Mouse (Mus musculus) hindbrain, embryonic 11.5 days (tissue): Measurements from ENCODE around the gene Pth2r. TPM values are rescaled to one million over a fixed set of nuclear protein-coding genes. Genes with fewer than 3 reads are reported as not detected.
A peak's percentile ranks its signal among the peaks of the same experiment; 100 is the strongest.

Experiments used
- ATAC-seq: fragments of 200-750 bp; cut with Nextera tagmentation; 2 replicates; pipeline ENCODE4 v1.8.0; 2017; ENCODE audit warnings: mild to moderate bottlenecking, moderate TSS enrichment, moderate library complexity; ENCODE audit not compliant: low FRiP score
- DNase-seq: peaks from one replicate; pipeline ENCODE4 v3.0.0-alpha.2; 2015; ENCODE audit warnings: low spot score
- H3K27ac ChIP-seq: fragments of 300-500 bp; sonication (generic); 2 replicates; pipeline ENCODE4 v1.5.1; 2014; ENCODE audit warnings: mild to moderate bottlenecking, low read depth, low read length
- H3K27me3 ChIP-seq: fragments of 300-500 bp; sonication (generic); 2 replicates; pipeline ENCODE4 v1.6.1; 2014; ENCODE audit warnings: mild to moderate bottlenecking, low read length, moderate library complexity, mixed read lengths; ENCODE audit not compliant: control insufficient read depth, insufficient read depth
- H3K36me3 ChIP-seq: fragments of 300-500 bp; sonication (generic); 2 replicates; pipeline ENCODE4 v1.6.1; 2014; ENCODE audit warnings: mild to moderate bottlenecking, low read length, moderate library complexity, mixed read lengths; ENCODE audit not compliant: control insufficient read depth, insufficient read depth
- H3K4me1 ChIP-seq: fragments of 300-500 bp; sonication (generic); replicated peaks from 2 replicates; pipeline ENCODE4 v1.6.1; 2014; ENCODE audit warnings: low read length, mixed read lengths; ENCODE audit not compliant: control insufficient read depth, insufficient read depth
- H3K4me2 ChIP-seq: fragments of 300-500 bp; sonication (generic); replicated peaks from 2 replicates; pipeline ENCODE4 v1.6.1; 2014; ENCODE audit warnings: mild to moderate bottlenecking, low read depth, low read length
- H3K4me3 ChIP-seq: fragments of 300-500 bp; sonication (generic); 2 replicates; pipeline ENCODE4 v1.5.1; 2014; ENCODE audit warnings: low read depth, low read length
- H3K9ac ChIP-seq: fragments of 300-500 bp; sonication (generic); 2 replicates; pipeline ENCODE4 v1.6.1; 2014; ENCODE audit warnings: low read depth, low read length
- H3K9me3 ChIP-seq: fragments of 300-500 bp; sonication (generic); 2 replicates; pipeline ENCODE4 v1.6.1; 2016; ENCODE audit warnings: low read length; ENCODE audit not compliant: control insufficient read depth
- WGBS: fragments of 180-500 bp; shearing (Covaris S2); extraction: QIAGEN DNeasy Blood & Tissue Kit; methylation state at CpG from one replicate; pipeline ENCODE4 v1.1.7; 2014; 5-methylcytosine and 5-hydroxymethylcytosine counted together
- polyA plus RNA-seq: library from polyadenylated mRNA; unstranded; fragments of >200 nt; fragmentation: Nextera tagmentation; extraction: Ambion mirVana; gene quantifications from 2 replicates; pipeline ENCODE4 v1.2.1, GENCODE M21; 2014

Gene Pth2r
- polyA plus RNA-seq, 1 experiment from 2014 or later = 0.34 TPM

GRCm38 (mm10) chr1:65314054-65315021, 32.5 kb downstream of the Pth2r start:
- Histone ChIP-seq H3K9me3 (no peaks in the 10 kb centered on the region), H3K27me3 (peaks cover 12% of the 10 kb centered on the region), H3K9ac (no peak overlapping the region), H3K4me2 (no peak overlapping the region), H3K36me3 (no peaks in the 10 kb centered on the region), H3K27ac (no peak overlapping the region), H3K4me3 (no peak overlapping the region), H3K4me1 (no peaks in the 10 kb centered on the region)
- peak; percentile 81 for ATAC-seq
- 54% methylated on average over 13 of the region's 13 CpGs for WGBS
- DNase-seq = no peak

GRCm38 (mm10) chr1:65315022-65315407, 33.2 kb downstream of the Pth2r start:
- H3K27me3 ChIP-seq = peaks cover 12% of the 10 kb centered on the region
- ATAC-seq = peak; percentile 63
- no peak overlapping the region for H3K27ac ChIP-seq
- WGBS = 77% methylated on average over 8 of the region's 8 CpGs
- no peak overlapping the region for H3K9ac ChIP-seq
- no peak overlapping the region for H3K4me3 ChIP-seq
- H3K36me3 ChIP-seq = no peaks in the 10 kb centered on the region
- H3K9me3 ChIP-seq = no peaks in the 10 kb centered on the region
- DNase-seq = no peak
- H3K4me2 ChIP-seq = no peak overlapping the region
- no peaks in the 10 kb centered on the region for H3K4me1 ChIP-seq

DNA sequence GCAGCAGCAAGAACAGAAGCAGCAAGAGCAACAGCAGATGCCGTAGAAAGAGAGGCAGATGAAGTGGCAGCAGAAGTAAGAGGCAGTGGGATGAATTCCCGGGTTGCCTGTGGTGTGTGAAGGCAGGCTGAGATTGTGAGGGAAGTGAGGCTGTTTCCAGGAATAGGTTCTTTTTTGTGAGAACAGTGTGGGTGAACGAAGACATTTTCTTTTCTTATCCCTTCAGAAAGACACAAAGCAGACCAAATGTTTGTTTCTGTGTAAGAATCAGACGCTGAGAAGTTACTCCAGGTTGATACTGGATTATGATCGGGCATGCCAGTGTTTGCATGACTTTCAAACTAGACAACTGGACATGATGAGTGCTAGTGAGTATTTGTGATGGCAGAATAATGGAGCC, 52.2 kb downstream of the Pth2r start:
- H3K27ac ChIP-seq = no peak overlapping the region
- no peaks in the 10 kb centered on the region for H3K9me3 ChIP-seq
- no peak overlapping the region for H3K9ac ChIP-seq
- ATAC-seq (no peak), DNase-seq (no peak)
- H3K4me2 ChIP-seq = no peak overlapping the region
- H3K36me3 ChIP-seq = no peaks in the 10 kb centered on the region
- no peak overlapping the region for H3K4me3 ChIP-seq
- H3K4me1 ChIP-seq = no peaks in the 10 kb centered on the region
- WGBS = 92% methylated on average over 5 of the region's 5 CpGs
- no peaks in the 10 kb centered on the region for H3K27me3 ChIP-seq

GRCm38 (mm10) chr1:65337768-65338167, 55.9 kb downstream of the Pth2r start:
- no peak for ATAC-seq
- H3K27ac ChIP-seq = no peak overlapping the region
- H3K4me1 ChIP-seq = no peaks in the 10 kb centered on the region
- H3K9me3 ChIP-seq = no peaks in the 10 kb centered on the region
- no peak overlapping the region for H3K4me3 ChIP-seq
- WGBS = 87% methylated on average over 2 of the region's 2 CpGs
- no peak for DNase-seq
- H3K27me3 ChIP-seq = no peaks in the 10 kb centered on the region
- H3K4me2 ChIP-seq = no peak overlapping the region
- no peak overlapping the region for H3K9ac ChIP-seq
- no peaks in the 10 kb centered on the region for H3K36me3 ChIP-seq

- Histone ChIP-seq H3K4me2 (no peak overlapping the region), H3K4me1 (no peaks in the 10 kb centered on the region), H3K27ac (no peak overlapping the region), H3K4me3 (no peak overlapping the region), H3K9me3 (no peaks in the 10 kb centered on the region), H3K27me3 (no peaks in the 10 kb centered on the region), H3K36me3 (no peaks in the 10 kb centered on the region), H3K9ac (no peak overlapping the region)
- 69% methylated on average over 2 of the region's 2 CpGs for WGBS
- ATAC-seq (peak; percentile 57; the same call in 1 of the 2 replicates), DNase-seq (peak; percentile 14)
Observed at GRCm38 (mm10) chr1:65340240-65340639, 58.4 kb downstream of the Pth2r start.

GRCm38 (mm10) chr1:65352979-65353378, 71.1 kb downstream of the Pth2r start:
- Histone ChIP-seq H3K4me3 (no peak overlapping the region), H3K27ac (no peak overlapping the region), H3K4me1 (no peaks in the 10 kb centered on the region), H3K27me3 (no peaks in the 10 kb centered on the region), H3K36me3 (no peaks in the 10 kb centered on the region), H3K9me3 (no peaks in the 10 kb centered on the region), H3K9ac (no peak overlapping the region), H3K4me2 (no peak overlapping the region)
- no peak for ATAC-seq
- DNase-seq = no peak
- WGBS = 52% methylated on average over 2 of the region's 2 CpGs

GRCm38 (mm10) chr1:65354153-65354552, 72.3 kb downstream of the Pth2r start:
- Histone ChIP-seq H3K4me3 (no peak overlapping the region), H3K27me3 (no peaks in the 10 kb centered on the region), H3K4me1 (no peaks in the 10 kb centered on the region), H3K9me3 (no peaks in the 10 kb centered on the region), H3K27ac (no peak overlapping the region), H3K4me2 (no peak overlapping the region), H3K9ac (no peak overlapping the region), H3K36me3 (no peaks in the 10 kb centered on the region)
- DNase-seq (no peak), ATAC-seq (no peak)

DNA sequence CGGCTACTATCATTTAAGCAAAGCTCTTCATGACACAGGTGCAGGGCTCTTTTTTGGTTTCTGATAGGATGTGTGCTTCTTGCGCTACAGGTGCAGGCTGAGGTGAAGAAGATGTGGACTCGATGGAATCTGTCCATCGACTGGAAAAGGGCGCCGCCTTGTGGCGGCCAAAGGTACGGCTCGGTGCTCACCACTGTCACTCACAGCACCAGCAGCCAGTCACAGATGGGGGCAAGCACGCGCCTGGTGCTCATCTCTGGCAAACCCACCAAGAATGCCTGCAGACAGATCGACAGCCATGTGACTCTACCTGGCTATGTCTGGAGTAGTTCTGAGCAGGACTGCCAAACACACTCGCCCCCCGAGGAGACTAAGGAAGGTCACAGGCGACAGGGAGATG, 106.5 kb downstream of the Pth2r start:
- DNase-seq (peak; percentile 62), ATAC-seq (peak; percentile 43; the same call in 1 of the 2 replicates)
- Histone ChIP-seq H3K4me2 (no peak overlapping the region), H3K4me3 (no peak overlapping the region), H3K4me1 (no peaks in the 10 kb centered on the region), H3K27ac (no peak overlapping the region), H3K9ac (no peak overlapping the region), H3K9me3 (no peaks in the 10 kb centered on the region), H3K36me3 (no peaks in the 10 kb centered on the region), H3K27me3 (no peaks in the 10 kb centered on the region)
- 37% methylated on average over 15 of the region's 15 CpGs for WGBS

GRCm38 (mm10) chr1:65389621-65390020, 107.8 kb downstream of the Pth2r start:
- no peaks in the 10 kb centered on the region for H3K9me3 ChIP-seq
- H3K4me1 ChIP-seq = no peaks in the 10 kb centered on the region
- H3K27ac ChIP-seq = no peak overlapping the region
- no peak overlapping the region for H3K4me2 ChIP-seq
- H3K9ac ChIP-seq = no peak overlapping the region
- DNase-seq (no peak), ATAC-seq (no peak)
- 98% methylated on average over 15 of the region's 15 CpGs for WGBS
- H3K4me3 ChIP-seq = no peak overlapping the region
- no peaks in the 10 kb centered on the region for H3K36me3 ChIP-seq
- H3K27me3 ChIP-seq = no peaks in the 10 kb centered on the region
